Mouse (Mus musculus) bone marrow macrophage, adult 2 months (primary cell): Measurements from ENCODE around the gene Smim14.

Experiments used
- CTCF ChIP-seq: IDR thresholded peaks from 2 replicates; pipeline ENCODE4 v1.5.1; 2012; ENCODE audit warnings: low read depth, mild to moderate bottlenecking, low read length, moderate library complexity
- POLR2A ChIP-seq: IDR thresholded peaks from 2 replicates; pipeline ENCODE4 v1.6.1; 2012; ENCODE audit warnings: mild to moderate bottlenecking, low read depth, low read length, borderline replicate concordance

- no peak for TF ChIP-seq CTCF
- TF ChIP-seq POLR2A = no peak
Measured at GRCm38 (mm10) chr5:65513506-65513905, 23.5 kb downstream of the Smim14 start.
